Comparison of ENCODE assay signal across 8 mouse cellular contexts in the genomic region with DNA sequence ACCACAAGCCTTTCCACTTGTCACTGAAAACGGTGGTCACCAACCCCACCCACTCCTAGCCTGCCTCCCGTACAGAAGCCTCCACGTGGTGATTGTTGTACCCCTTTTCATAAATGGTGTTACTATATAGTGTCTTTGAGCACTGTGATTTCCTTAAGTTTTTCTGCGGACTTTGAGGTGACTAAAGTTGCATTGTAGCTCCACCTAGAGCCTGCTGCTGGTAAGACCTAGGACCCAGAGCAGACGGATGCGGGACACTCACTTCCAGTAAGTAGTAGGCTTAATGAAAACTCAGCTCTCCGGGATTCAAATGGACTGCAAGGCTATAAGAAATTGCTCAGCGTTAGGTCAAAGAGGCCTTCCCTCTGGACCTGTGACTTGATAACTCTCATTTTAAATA.
A peak's percentile ranks its signal among the peaks of the same experiment; 100 is the strongest.
DNase-seq lines count a peak whose midpoint lies in the region; ATAC-seq and TF ChIP-seq lines count a peak whose summit lies in the region.

No protein-coding gene starts in this region.

- TF ChIP-seq CTCF in forebrain, postnatal 0 days (IDR thresholded peaks at IDR 0.05; ENCODE audit: low read depth), result peak; percentile 89
- TF ChIP-seq CTCF in lung, embryonic 14.5 days (IDR thresholded peaks at IDR 0.05; ENCODE audit: low read depth), result peak; percentile 81

- peak; percentile 83 for ATAC-seq in forebrain, postnatal 0 days
- ATAC-seq in lung, embryonic 14.5 days (ENCODE audit: insufficient read depth), result peak; percentile 70

- no peaks in the 10 kb centered on the region for H3K27me3 ChIP-seq in forebrain, postnatal 0 days (ENCODE audit: insufficient read depth, low read length)
- H3K27me3 ChIP-seq in lung, embryonic 14.5 days (ENCODE audit: insufficient read depth, low read length), result peaks cover 20% of the 10 kb centered on the region; the same call in 1 of the 2 replicates

- WGBS in forebrain, postnatal 0 days, result 4% methylated on average over 8 of the region's 8 CpGs
- 1% methylated on average over 8 of the region's 8 CpGs for WGBS in lung, embryonic 14.5 days

- H3K9me3 ChIP-seq in forebrain, postnatal 0 days (ENCODE audit: low read length), result no peaks in the 10 kb centered on the region
- no peaks in the 10 kb centered on the region for H3K9me3 ChIP-seq in lung, embryonic 14.5 days (ENCODE audit: low read depth, low read length)

- H3K9ac ChIP-seq in forebrain, postnatal 0 days, result no peak overlapping the region
- H3K9ac ChIP-seq in lung, embryonic 14.5 days, result no peak overlapping the region

- peak; percentile 77 for DNase-seq in ES-CJ7 (ENCODE audit: low read depth, low spot score)
- peak; percentile 6 for DNase-seq in cerebellum, adult 11-12 months
- DNase-seq in forebrain, postnatal 0 days, result peak; percentile 87
- DNase-seq in heart, postnatal 36 days, result peak; percentile 78
- DNase-seq in layer of hippocampus, adult 11-12 months (ENCODE audit: low spot score), result peak; percentile 85
- DNase-seq in lung, embryonic 14.5 days, result peak; percentile 92
- DNase-seq in ovary, postnatal 36 days (ENCODE audit: low spot score), result peak; percentile 59
- DNase-seq in thymus, postnatal 4 days, result peak; percentile 74

- H3K4me1 ChIP-seq in forebrain, postnatal 0 days (ENCODE audit: insufficient read depth), result no peaks in the 10 kb centered on the region
- H3K4me1 ChIP-seq in lung, embryonic 14.5 days (ENCODE audit: insufficient read depth), result no peaks in the 10 kb centered on the region

- no peaks in the 10 kb centered on the region for H3K36me3 ChIP-seq in forebrain, postnatal 0 days (ENCODE audit: insufficient read depth)
- no peaks in the 10 kb centered on the region for H3K36me3 ChIP-seq in lung, embryonic 14.5 days (ENCODE audit: insufficient read depth)

- no peak overlapping the region for H3K27ac ChIP-seq in forebrain, postnatal 0 days (ENCODE audit: low read depth, low read length)
- no peak overlapping the region for H3K27ac ChIP-seq in lung, embryonic 14.5 days (ENCODE audit: low read depth)

- H3K4me2 ChIP-seq in forebrain, postnatal 0 days (ENCODE audit: low read depth), result no peak overlapping the region
- no peak overlapping the region for H3K4me2 ChIP-seq in lung, embryonic 14.5 days

- H3K4me3 ChIP-seq in forebrain, postnatal 0 days (ENCODE audit: low read depth, low read length), result no peak overlapping the region
- H3K4me3 ChIP-seq in lung, embryonic 14.5 days (ENCODE audit: low read depth, low read length), result no peak overlapping the region

- intact Hi-C loops in heart, postnatal 36 days (cut with DNase I), result loop anchor here (1.0 to 5.0 kb wide), 4 partner anchors 57 to 390 kb away; a partner anchor contains a TSS

Comparison
In these comparisons a context has a peak if more than half of its experiments do, and no peak if none do; other contexts are left out.
1. DNase-seq: peak in every context shown above with its lines; median percentile 92 in lung, embryonic 14.5 days; 87 in forebrain, postnatal 0 days; 85 in layer of hippocampus, adult 11-12 months; 78 in heart, postnatal 36 days; 77 in ES-CJ7; 74 in thymus, postnatal 4 days; 59 in ovary, postnatal 36 days; 6 in cerebellum, adult 11-12 months.